Mouse (Mus musculus): ENCODE measurements at regions not wholly inside any gene's neighbourhood (a gene's known extent, or its start where the extent isn't known, plus 50 kb on each side); places are given as distances from the start of the nearest gene placed in this dataset.

DNA sequence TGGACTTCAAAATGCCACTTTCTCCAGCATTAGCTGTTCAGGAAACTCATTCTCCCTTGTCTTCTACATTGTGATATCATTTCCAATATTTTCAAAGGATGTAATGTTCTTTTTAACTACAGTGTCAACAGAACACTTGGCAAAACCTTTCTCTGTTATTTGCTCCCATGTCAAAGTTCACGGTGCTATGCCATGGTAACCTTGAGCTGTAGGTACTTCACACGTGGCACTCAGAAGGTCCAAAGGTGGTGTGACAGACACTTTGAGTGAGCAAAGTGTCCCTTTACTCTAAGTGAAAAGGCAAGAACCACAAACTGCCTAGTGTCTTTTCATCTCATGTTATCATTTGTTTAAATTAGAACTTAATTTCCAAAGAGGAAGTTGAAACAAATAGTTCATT, 53.3 kb upstream of the Tram2 start:
- H3K27ac ChIP-seq (ENCODE audit: control insufficient read depth, insufficient read depth, low read depth, low read length): no peak overlapping the region
- H3K27me3 ChIP-seq (ENCODE audit: control insufficient read depth, insufficient read depth, low read length): no peaks in the 10 kb centered on the region
- no peak overlapping the region for H3K4me3 ChIP-seq (ENCODE audit: control insufficient read depth, low read depth, low read length)
- H3K36me3 ChIP-seq (ENCODE audit: control insufficient read depth, insufficient read depth, low read length): no peaks in the 10 kb centered on the region
- TF ChIP-seq CTCF (IDR thresholded peaks at IDR 0.05; ENCODE audit: control insufficient read depth, insufficient read depth, insufficient replicate concordance, low read depth, low read length) (no peak), POLR2A (IDR thresholded peaks at IDR 0.05; ENCODE audit: control insufficient read depth, low read depth, low read length) (no peak)
- no peaks in the 10 kb centered on the region for H3K4me1 ChIP-seq (ENCODE audit: control insufficient read depth, insufficient read depth, low read length)

DNA sequence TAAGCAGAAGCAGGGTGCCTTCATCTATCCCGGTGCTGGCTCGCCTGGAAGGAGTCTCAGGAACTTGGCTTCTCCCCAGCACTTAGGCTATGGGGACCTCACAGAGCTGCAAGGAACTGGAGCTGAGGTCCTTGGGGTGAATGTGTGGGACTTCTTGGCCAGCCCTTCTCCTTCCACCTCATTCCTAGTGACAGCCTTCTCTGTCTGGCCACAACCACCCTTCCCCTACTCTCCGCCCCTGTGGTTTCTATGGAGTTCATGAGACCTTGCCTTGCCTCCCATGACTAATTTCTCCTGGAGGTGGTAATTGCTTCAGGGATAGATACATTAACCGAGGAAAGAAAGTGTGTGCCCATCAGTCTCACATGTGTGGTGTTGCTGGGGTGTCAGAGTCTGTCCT, 67.9 kb upstream of the Tram2 start:
- no peaks in the 10 kb centered on the region for H3K27me3 ChIP-seq (ENCODE audit: control insufficient read depth, insufficient read depth, low read length)
- TF ChIP-seq POLR2A (IDR thresholded peaks at IDR 0.05; ENCODE audit: control insufficient read depth, low read depth, low read length) (no peak), CTCF (IDR thresholded peaks at IDR 0.05; ENCODE audit: control insufficient read depth, insufficient read depth, insufficient replicate concordance, low read depth, low read length) (no peak)
- H3K36me3 ChIP-seq (ENCODE audit: control insufficient read depth, insufficient read depth, low read length): no peaks in the 10 kb centered on the region
- H3K4me1 ChIP-seq (ENCODE audit: control insufficient read depth, insufficient read depth, low read length): no peaks in the 10 kb centered on the region
- no peak overlapping the region for H3K4me3 ChIP-seq (ENCODE audit: control insufficient read depth, low read depth, low read length)
- H3K27ac ChIP-seq (ENCODE audit: control insufficient read depth, insufficient read depth, low read depth, low read length): no peak overlapping the region

DNA sequence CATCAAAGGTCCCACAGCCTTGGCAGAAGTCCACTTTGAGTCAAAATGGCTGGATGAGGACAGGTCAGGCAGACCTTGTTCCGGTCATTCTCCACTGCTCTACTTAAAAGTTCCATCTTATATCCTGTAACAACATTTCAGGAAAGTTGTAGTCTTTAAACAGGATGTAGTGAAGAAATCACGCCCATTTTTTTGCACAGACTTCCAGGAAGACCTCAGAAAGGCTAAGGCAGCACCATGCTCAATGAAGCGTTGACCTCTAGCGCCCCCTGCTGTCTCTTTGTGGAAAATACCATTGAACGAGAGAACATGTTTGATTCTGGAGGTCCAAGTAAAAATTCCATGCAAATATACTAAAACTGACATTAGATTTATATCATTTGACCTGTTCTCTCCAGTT, 56.6 kb upstream of the Tmem14a start:
- no peak overlapping the region for H3K27ac ChIP-seq (ENCODE audit: control insufficient read depth, insufficient read depth, low read depth, low read length)
- no peaks in the 10 kb centered on the region for H3K27me3 ChIP-seq (ENCODE audit: control insufficient read depth, insufficient read depth, low read length)
- no peaks in the 10 kb centered on the region for H3K36me3 ChIP-seq (ENCODE audit: control insufficient read depth, insufficient read depth, low read length)
- TF ChIP-seq POLR2A (IDR thresholded peaks at IDR 0.05; ENCODE audit: control insufficient read depth, low read depth, low read length): no peak
- TF ChIP-seq CTCF (IDR thresholded peaks at IDR 0.05; ENCODE audit: control insufficient read depth, insufficient read depth, insufficient replicate concordance, low read depth, low read length): peak; percentile 76; the same call in 1 of the 2 replicates
- H3K4me1 ChIP-seq (ENCODE audit: control insufficient read depth, insufficient read depth, low read length): peaks cover 7% of the 10 kb centered on the region
- no peak overlapping the region for H3K4me3 ChIP-seq (ENCODE audit: control insufficient read depth, low read depth, low read length)

DNA sequence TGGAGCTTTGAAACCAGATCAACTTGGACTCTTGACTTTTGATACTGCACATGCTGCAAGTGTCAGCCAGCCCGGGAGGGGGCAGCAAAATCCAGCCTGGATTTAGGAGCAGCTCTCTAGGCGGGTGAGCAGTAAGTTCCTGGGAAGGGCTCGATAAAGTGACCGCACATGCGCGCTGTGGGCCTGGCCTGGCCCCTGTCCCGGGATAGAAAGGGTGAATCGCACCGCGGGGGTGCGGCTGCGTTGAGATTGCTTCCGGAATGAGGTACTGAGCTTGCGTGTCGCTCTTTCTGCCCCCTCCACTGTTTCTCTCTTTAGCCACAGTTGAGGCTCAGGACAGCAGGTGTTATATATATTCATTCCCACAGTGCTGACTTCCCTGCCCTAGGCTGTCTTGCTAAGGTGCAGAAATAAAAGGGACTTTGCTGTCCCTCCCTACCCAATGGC, 52.1 kb upstream of the Tmem14a start:
- Histone ChIP-seq H3K27ac (ENCODE audit: control insufficient read depth, insufficient read depth, low read depth, low read length) (no peak overlapping the region), H3K27me3 (ENCODE audit: control insufficient read depth, insufficient read depth, low read length) (no peaks in the 10 kb centered on the region), H3K36me3 (ENCODE audit: control insufficient read depth, insufficient read depth, low read length) (no peaks in the 10 kb centered on the region), H3K4me3 (ENCODE audit: control insufficient read depth, low read depth, low read length) (peak overlapping the region; percentile 28), H3K4me1 (ENCODE audit: control insufficient read depth, insufficient read depth, low read length) (peaks cover 8% of the 10 kb centered on the region)
- TF ChIP-seq CTCF (IDR thresholded peaks at IDR 0.05; ENCODE audit: control insufficient read depth, insufficient read depth, insufficient replicate concordance, low read depth, low read length): peak; percentile 67
- TF ChIP-seq POLR2A (IDR thresholded peaks at IDR 0.05; ENCODE audit: control insufficient read depth, low read depth, low read length): no peak

DNA sequence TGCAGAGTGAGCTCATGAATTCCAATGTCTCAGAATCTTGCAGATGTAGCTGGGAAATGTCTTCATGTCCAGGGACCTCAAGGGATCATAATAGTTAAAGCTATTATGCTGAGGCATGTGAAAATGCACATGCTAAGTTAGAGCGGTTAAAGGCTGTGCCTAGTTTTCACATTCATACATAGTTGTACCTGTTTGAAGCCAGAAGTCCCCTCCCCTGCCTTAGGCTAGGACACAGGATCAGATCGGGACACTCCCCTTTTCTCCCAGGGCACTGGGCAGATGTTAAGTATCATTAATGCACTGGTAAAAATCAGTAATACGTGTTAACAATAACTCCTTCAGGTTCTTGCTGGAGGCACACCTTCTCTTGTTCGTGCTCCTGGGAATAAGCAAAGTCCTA, 51.6 kb upstream of the Tmem14a start:
- Histone ChIP-seq H3K4me1 (ENCODE audit: control insufficient read depth, insufficient read depth, low read length) (peaks cover 8% of the 10 kb centered on the region), H3K36me3 (ENCODE audit: control insufficient read depth, insufficient read depth, low read length) (no peaks in the 10 kb centered on the region), H3K27ac (ENCODE audit: control insufficient read depth, insufficient read depth, low read depth, low read length) (no peak overlapping the region), H3K27me3 (ENCODE audit: control insufficient read depth, insufficient read depth, low read length) (no peaks in the 10 kb centered on the region), H3K4me3 (ENCODE audit: control insufficient read depth, low read depth, low read length) (peak overlapping the region; percentile 28; the same call in 1 of the 2 replicates)
- TF ChIP-seq CTCF (IDR thresholded peaks at IDR 0.05; ENCODE audit: control insufficient read depth, insufficient read depth, insufficient replicate concordance, low read depth, low read length): no peak
- no peak for TF ChIP-seq POLR2A (IDR thresholded peaks at IDR 0.05; ENCODE audit: control insufficient read depth, low read depth, low read length)

Data from testis, adult 2 months (tissue).